Mouse (Mus musculus) small intestine, adult 2 months (tissue): Measurements from ENCODE around the gene Nfkbid.

Experiments
- CTCF ChIP-seq: fragments of 200-500 bp; IDR thresholded peaks from 2 replicates; pipeline ENCODE4 v1.5.1; 2012; ENCODE audit warnings: low read depth, mild to moderate bottlenecking, control low read depth, inconsistent platforms, low read length, moderate library complexity, mixed read lengths; ENCODE audit not compliant: insufficient replicate concordance, insufficient read length; ENCODE audit errors: extremely low read depth
- POLR2A ChIP-seq: fragments of 200-500 bp; IDR thresholded peaks from 2 replicates; pipeline ENCODE4 v1.6.1; 2012; ENCODE audit warnings: low read depth, mild to moderate bottlenecking, control low read depth, inconsistent platforms, low read length, moderate library complexity

- TF ChIP-seq CTCF (no peak), POLR2A (no peak)
These were observed 31.8 kb downstream of the Nfkbid start for GRCm38 (mm10) chr7:30453327-30453726.
